Mouse (Mus musculus): ENCODE data around the gene Gm21866. TPM values are rescaled to one million over a fixed set of nuclear protein-coding genes. Genes with fewer than 3 reads are reported as not detected.
"Not testable (repeated sequence)": the region's sequence is repeated elsewhere in the genome, so short reads cannot be mapped to it uniquely, and the experiment has no call there.

Gene Gm21866
- not detected in 2 replicates for polyA plus RNA-seq (2015; fragmentation: Nextera tagmentation; extraction: Ambion mirVana)

- not testable (repeated sequence) for H3K4me3 ChIP-seq; ATAC-seq (ENCODE audit: low read depth); H3K9ac ChIP-seq; H3K27ac ChIP-seq (replicated peaks); H3K27me3 ChIP-seq; H3K4me1 ChIP-seq (replicated peaks); H3K36me3 ChIP-seq; H3K4me2 ChIP-seq; H3K9me3 ChIP-seq
- WGBS: no CpG with 5 or more reads among the region's 3 CpGs
Observed at GRCm38 (mm10) chrY:13465479-13465878, at the start of gene Gm21866. TSS of gene Gm21866 (minus strand) at chrY:13465579.

GRCm38 (mm10) chrY:13493726-13494125 is 28.3 kb upstream of the Gm21866 start, which contains the start of gene Gm20773:
TSS of gene Gm20773 (plus strand) at chrY:13494026.
- not testable (repeated sequence) for H3K27me3 ChIP-seq

More at GRCm38 (mm10) chrY:13493726-13494125, 28.3 kb upstream of the Gm21866 start, which contains the start of gene Gm20773:
- H3K4me2 ChIP-seq; H3K36me3 ChIP-seq; H3K9me3 ChIP-seq; H3K4me1 ChIP-seq (replicated peaks); H3K4me3 ChIP-seq; ATAC-seq (ENCODE audit: low read depth); H3K27ac ChIP-seq (replicated peaks); H3K9ac ChIP-seq: not testable (repeated sequence)
- WGBS: no CpG with 5 or more reads among the region's 1 CpGs

Other genes starting within 250 kb of the Gm21866 start
- gene Gm21828, start 241.7 kb downstream of the Gm21866 start, polyA plus RNA-seq (2015; fragmentation: Nextera tagmentation; extraction: Ambion mirVana): not detected in 2 replicates
- not detected in 2 replicates for gene Gm21440, start 213.2 kb downstream of the Gm21866 start, polyA plus RNA-seq (2015; fragmentation: Nextera tagmentation; extraction: Ambion mirVana)
- gene Gm21454, start 213.1 kb downstream of the Gm21866 start, polyA plus RNA-seq (2015; fragmentation: Nextera tagmentation; extraction: Ambion mirVana): not detected in 2 replicates
- gene Gm21725, start 116.5 kb downstream of the Gm21866 start, polyA plus RNA-seq (2015; fragmentation: Nextera tagmentation; extraction: Ambion mirVana): not detected in 2 replicates
- not detected in 2 replicates for gene Gm20773, start 28.4 kb upstream of the Gm21866 start, polyA plus RNA-seq (2015; fragmentation: Nextera tagmentation; extraction: Ambion mirVana)